Mouse (Mus musculus) B cell, adult 2 months (primary cell): ENCODE results near the gene Il1a.

ENCODE experiments used
- DNase-seq, 2 experiments: peaks; one replicate each; pipeline ENCODE4 v3.0.0; 2022

The Il1a gene

GRCm38 (mm10) chr2:129309836-129310235 lies at the start of gene Il1a:
Gene Il1a (minus strand): TSS chr2:129309972.
- DNase-seq: no peak

DNA sequence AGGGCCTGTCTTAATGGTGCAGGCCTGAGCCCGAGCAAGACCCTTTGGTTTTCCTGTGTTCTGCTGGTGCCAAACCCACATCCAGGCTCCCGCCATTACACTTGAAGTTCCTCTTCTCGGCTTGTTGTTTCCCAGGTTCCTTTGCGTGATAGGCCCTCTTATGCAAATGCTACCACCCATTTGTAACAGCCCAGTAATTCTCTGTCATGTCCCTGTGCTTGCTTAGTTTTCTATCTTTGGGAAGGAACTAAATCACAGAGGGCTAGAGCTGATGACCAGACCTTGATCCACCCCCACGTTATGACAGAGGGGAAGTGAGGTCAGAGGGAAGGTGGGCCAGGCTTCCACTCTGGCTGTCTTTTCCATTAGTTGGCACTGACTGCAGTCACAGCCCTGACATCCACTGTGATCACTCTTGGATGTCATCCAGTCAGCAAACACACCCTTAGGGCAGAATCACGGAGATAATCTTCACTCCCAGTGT lies 28.4 kb upstream of the Il1a start:
- DNase-seq: peak; percentile 43 to 51

DNA sequence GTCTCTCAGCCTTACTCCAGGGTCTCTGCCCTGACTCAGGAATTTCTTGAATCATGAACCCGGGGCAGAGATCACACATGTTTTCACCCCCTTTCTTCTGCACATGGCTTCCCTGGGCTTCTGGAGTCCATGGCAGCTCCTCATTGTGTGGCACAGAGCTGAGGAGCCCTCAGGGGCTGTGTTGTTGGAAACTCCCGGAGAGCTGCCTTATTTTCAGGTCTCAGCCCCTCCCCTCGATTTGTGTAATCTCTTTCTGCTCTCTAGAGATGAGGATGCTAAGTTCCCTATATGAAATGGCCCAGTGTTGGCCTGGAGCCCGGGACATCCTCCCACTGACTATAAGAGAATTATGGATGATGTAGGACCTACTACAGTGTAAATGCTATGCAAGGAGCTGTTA lies 23.7 kb upstream of the Il1a start:
- DNase-seq: no peak

GRCm38 (mm10) chr2:129330540-129330939 lies 20.8 kb upstream of the Il1a start:
- DNase-seq: no peak

GRCm38 (mm10) chr2:129330024-129330423 lies 20.3 kb upstream of the Il1a start:
- DNase-seq: no peak

DNA sequence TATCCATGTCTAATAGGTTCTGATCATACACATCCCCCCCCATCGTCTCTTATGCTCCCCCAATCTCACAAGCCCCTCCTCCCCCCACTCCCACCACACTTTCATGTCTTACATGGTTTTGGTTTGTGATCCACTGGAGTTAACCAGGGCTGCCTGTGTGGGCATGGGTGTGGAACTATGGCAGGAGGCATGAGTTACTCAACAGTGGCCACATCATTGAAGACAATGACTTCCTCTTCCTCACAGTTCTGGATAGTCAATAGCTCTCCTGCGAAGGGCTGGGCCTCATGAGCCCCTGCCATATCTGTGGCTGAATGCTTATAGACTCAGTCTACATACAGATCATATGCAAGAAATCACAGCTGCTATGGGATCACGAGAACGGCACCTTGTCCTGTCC lies 18.5 kb upstream of the Il1a start:
- DNase-seq: no peak

GRCm38 (mm10) chr2:129324216-129324615 lies 14.4 kb upstream of the Il1a start:
- no peak for DNase-seq

GRCm38 (mm10) chr2:129322117-129322635 lies 12.4 kb upstream of the Il1a start:
- no peak for DNase-seq

DNA sequence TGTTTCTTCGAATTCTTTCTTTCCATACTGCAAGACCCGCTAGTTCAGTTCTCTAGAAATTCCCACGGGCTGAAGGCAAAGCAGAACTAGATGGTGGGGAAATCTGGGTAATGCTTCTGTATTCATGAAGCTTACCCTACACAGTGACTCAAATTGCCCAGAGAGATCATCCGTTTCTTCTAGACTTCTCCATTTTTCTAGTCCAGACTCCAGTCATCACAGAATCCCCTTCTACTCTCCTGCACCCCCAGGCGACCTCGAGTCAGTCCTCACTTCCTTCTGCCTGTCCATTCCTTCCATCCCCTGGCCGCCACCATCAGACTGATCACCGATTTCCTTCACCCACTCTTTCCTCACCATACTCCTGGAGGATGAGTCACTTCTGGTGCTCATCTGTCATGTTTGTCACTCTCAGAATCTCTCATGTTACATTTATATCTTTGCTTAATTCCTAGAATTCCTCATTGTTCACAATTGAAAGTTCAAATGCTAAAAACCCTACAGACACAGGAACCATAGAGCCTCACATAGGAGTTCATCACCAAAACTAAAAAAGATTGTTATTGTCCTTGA lies 10.3 kb upstream of the Il1a start:
- no peak for DNase-seq

DNA sequence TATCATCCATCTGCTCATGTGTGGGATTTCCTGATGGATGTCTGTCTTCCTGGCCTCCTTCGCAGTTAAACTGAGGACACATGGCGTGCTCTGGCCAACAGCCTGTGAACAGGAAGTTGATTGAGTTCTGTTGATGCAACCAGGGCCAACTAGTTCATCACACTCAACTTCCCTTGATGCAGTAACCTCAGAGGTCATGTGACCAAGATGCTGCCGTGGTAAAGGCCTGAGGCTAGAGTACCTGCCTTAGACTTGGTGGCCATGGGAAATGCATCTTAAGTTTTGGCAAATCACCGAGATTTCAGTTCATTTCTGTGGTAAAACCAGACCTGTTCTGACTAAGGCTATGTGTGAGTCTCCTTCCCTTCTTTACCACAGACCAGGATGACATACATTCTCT lies 6.1 kb upstream of the Il1a start:
- DNase-seq: peak in 1 of 2 experiments; percentile 11

- no peak for DNase-seq
Observed at GRCm38 (mm10) chr2:129314880-129315279, 5.1 kb upstream of the Il1a start.

DNA sequence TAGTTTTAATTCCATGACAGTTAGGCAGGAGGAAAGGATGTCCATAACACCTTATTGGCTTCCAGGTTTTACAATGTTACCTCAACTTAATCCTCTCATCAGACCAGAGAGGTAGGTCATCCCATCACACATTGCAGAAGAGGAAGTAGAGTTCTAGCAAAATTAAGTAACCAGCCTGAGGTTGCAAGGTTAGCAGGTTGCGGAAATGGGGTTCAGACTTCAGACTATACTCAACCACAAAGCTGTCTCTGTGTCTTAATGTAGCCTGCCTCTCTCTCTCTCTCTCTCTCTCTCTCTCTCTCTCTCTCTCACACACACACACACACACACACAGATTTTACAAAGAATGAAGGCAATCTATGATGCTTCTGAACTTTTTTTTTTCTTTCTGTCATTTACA lies 4.2 kb upstream of the Il1a start:
- DNase-seq: peak in 1 of 2 experiments; percentile 23

GRCm38 (mm10) chr2:129306020-129306419 lies 3.8 kb downstream of the Il1a start:
- peak in 1 of 2 experiments; percentile 23 for DNase-seq

DNA sequence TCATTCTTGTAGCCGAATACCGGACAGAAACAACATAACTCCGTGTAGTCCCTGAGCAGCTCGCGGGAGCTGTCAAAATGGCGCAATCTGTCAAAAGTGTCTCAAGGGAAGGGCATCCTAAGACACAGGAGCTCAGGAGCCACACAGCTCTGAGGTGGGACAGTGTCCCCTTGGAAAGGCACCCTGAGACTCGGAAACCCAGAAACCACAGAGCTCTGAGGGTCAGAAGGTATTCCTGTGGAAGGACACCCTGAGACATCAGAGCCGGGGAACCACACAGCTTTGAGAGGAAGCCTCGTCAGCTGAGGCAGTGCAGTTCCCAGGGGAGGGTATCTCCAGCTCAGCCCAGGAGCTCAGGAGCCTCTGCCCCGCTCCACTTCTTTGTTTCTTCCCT lies 12.2 kb downstream of the Il1a start:
- DNase-seq: peak in 1 of 2 experiments; percentile 59

DNA sequence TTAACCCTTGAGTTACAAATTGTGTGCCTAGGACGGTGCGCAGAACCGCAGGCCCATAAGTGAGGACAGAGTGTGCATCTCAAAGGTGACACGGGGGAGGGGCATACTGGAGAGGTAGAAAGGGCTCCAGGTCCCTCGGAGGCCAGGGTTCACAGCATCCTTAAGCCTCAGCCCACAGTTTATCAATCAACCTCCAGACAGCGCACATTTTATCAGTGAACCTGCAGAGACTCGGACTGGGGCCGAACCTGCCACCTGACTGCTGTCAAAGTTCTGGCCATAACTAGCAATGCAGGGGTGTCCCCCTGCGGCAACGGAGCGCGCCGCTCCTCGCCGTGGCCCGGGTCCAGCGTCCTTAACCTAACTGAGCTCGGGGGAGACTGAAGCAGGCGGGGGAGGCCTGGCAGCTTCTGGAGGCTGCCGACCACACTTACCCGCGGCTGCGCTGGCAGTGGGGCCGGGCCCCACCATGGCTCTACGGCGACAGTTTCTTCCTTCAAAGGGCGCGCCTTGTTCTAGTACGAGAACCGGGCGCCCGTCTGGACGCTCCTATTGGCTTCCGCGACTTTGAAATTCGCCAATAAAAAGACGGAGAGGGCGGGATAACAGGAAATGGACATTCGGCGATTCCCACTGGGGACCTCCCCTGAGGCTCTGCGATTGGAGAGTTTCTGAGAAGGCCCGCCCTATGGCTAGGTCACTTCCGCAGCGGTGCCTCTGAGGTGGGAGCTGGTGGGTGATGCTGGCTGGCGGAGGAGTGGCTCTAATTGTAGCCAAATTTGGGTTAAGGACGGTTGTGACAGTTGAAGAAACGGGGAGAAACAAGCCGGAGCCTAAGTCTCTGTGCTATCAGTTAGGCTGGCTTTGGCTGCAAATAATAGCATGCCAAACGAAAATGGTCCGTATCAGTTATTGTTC lies 12.8 kb downstream of the Il1a start, which contains the start of gene Ckap2l:
TSS of gene Ckap2l (minus strand) at position 542 of the 918 bp plus-strand sequence.
- DNase-seq: peak; percentile 97 to 98

DNA sequence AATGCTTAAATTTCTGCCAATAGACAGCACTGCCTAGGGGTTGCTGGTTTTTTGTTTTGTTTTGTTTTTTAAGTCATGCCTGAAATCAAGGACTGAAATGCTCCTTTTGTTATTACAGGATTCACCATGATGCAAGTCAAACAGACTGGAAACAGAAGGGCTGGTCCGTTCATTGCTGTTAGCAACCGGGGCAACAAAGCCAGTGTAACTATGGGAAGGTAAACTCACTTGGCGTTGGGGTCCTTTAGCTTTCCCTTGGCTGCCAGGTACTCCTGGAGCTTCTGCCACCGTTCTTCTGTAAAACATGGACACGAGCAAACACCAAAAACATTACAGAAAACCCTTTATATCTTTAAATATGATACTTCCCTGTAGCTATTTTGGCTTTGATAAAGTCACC lies 13.7 kb downstream of the Il1a start:
- DNase-seq: no peak

DNA sequence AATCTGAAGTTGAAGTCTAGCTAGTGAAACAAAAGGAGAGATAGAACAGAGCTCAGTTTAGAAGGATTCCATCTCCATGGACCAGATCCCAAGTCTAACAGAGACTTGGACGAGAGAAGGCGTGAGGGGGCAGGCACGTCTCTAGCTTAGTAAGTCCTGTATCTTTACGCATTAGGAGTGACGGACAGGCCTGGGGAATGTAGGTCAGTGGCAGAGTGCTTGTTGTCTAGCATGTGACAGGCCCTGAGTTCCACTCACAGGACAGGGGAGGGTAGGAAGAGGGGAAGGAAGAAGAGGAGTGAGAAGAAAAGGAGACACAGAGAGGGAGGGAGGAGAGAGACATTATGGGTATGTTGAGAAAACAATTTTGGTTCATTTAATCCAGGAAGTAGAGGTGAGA lies 14.7 kb downstream of the Il1a start:
- no peak for DNase-seq

GRCm38 (mm10) chr2:129273823-129274222 lies 35.9 kb downstream of the Il1a start:
- no peak for DNase-seq

GRCm38 (mm10) chr2:129270621-129271020 lies 39.2 kb downstream of the Il1a start:
- no peak for DNase-seq

DNA sequence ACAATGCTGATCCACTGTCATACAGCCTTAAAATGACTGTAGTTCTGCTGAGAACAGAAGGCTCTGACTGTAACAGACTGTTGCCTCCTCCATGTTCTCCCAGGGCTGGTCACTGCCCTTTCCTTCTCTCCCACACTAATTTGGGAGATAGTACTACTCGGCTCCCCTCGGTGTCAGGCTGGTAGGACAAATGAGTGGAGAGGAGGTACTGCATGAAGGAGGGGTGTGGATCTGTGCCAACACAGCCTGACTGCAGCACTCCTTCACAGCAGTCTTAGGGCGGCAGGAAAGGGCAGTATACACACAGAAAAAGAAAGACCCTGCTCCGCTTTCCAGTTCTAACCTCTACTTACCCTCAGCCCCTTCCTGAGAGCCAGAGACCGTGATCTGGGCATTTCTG lies 39.8 kb downstream of the Il1a start:
- DNase-seq: no peak

DNA sequence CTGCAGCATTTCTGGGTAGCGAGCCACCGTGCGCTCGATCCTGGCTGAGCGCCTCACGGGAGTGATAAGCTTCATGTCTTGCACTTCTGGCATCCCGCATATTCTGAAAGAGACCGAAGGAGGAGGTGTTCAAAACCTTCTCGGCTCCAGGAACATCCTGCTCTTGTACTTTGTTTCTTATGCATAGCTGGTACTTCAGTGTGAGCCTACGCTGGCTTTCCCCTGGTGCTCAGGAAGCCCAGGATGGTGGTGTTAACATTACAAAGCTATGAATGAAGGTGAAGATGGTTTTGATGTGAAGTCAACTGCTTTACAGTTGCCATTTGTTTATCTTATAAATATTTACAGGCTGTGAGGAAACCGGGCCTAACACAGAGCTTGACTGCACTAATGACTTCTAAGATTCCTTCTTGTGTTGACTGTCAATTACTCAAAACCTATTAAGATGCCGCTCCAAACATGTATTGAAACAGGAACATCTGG lies 40.6 kb downstream of the Il1a start:
- DNase-seq: no peak

DNA sequence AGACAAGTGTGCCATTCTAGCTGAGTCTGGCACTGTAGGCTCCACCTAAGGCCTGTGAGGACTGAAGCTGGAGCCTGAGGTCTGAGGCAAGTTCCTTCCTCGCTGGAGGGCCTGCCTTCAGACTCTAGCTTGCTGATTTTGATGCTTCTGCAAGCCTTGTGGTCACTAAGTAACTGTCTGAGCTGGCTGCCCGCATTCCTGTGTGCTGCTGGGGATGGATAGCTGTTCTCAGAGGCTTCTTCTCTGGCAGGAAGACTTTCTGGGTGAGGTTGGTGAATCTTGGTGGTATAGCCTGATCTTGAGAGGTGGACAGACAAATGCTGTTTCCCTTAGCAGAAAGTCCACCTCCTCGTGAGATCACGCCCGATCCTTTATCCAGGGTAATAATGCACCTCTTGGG lies 42.0 kb downstream of the Il1a start:
- no peak for DNase-seq

DNA sequence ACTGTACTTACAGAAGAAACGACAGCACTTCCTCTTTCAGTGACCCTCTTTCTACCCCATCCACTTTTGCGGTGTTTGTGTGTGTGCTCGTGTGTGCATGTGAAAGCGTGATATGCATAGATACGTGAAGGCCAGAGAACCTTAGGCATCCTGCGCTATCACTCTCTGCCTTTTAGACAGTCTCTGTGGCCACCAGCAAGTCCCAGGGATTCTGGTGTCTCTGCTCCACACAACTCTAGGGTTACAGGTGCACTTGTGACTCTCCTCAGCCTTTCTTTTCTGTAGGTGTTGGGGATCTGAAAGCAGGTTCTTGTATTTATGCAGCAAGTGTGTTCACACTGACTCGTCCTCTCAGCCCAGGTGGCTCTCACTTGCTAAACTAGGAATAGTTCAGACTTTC lies 44.5 kb downstream of the Il1a start:
- no peak for DNase-seq

- DNase-seq: no peak
Observed at GRCm38 (mm10) chr2:129263073-129263472, 46.7 kb downstream of the Il1a start.
